Mouse (Mus musculus) WW6 (cell line): Measurements from ENCODE around the gene Itpr1.

Experiments
- DNase-seq: peaks from one replicate; pipeline ENCODE4 v3.0.0-alpha.2; 2013; ENCODE audit warnings: low read depth, low spot score

The Itpr1 gene

DNA sequence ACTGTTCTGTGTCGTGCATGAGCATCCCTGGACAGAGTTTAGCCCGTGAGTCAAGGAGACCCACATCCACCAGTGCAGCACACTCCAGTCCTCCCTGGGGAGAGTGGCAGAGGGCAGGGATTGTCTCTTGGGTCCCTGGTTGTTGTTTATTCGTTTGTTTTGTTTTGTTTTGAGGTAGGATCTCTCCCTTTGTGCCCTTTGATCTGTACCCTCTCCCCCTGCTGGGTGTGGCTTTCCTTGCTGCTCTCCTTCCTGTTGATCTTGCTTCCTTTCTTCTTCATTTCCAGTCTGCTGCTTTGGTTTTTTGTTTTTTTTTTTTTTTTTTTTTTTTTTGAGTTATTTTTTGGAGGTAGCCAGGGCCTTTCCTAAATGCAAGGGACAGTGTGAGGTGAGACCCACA is 299.2 kb downstream of the Itpr1 start:
- DNase-seq: no peak

DNA sequence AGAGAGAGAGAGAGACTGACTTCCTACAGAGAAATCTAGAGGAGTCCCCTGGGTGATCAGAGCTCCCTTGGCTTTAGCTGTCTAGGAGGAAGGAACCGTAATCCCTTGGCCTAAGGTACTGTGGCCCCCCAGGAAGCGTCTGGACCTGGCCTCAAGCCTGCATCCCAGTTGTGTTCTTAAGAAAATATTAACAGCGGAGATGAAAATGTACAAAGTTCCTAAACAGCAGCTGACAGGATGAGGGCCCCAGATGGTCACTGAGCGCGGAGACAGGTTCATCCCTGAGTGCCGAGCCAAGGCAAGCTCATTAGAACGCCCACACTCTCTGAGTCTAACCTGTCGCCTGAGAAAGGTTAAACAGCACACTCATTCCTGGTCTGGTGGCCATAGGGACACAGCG is 300.1 kb downstream of the Itpr1 start:
- no peak for DNase-seq

DNA sequence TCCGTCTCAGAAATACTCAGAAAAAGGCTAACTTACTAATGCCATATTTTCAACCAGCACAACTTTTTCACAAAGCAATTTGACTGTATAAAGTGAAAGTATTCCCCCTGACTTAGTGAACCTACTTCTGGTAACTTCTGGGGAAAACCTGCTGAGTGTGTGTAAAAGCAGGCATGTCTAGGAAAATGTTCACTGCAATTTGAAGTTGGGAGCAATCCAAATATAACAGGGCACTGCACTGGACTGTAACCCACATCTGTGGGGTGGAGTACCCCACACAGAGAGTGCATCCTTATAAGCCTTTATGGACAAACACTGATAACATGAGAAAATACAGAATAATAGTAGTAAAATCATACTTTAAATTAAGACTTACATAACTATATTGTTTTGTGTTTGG is 303.4 kb downstream of the Itpr1 start:
- DNase-seq: no peak

DNA sequence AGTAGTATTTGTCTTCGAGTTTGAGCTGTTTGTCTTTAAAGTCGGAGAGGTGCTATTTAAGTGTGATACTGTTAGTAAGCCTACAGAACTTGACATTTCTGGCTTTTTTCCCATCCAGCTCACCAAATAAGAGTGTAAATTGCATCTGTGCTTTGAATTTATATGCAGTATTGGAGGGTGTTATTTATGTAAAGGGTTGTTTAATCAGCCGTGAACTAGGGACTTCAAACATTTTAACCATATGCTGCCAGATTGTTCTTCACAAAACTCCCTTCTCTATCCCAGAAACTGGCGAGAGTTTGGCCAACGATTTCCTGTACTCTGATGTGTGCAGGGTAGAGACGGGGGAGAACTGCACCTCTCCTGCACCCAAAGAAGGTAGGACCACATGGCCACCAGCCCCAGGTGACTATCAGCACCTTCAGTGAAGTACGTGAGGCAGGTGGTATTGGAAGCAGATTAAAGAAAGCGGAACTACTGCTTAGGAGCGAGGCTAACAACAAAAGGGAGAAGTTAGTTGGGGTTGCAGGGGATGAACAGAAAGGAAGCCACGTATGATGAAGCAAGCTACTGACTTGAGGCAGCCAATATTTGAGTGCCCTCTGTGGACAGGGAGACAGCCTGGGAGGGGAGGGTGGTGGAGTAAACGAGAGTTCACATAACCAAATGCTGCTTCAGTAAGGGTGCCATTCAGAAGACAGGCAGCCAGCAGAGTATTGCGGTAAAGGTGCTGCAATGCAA is 304.5 kb downstream of the Itpr1 start:
- no peak for DNase-seq

DNA sequence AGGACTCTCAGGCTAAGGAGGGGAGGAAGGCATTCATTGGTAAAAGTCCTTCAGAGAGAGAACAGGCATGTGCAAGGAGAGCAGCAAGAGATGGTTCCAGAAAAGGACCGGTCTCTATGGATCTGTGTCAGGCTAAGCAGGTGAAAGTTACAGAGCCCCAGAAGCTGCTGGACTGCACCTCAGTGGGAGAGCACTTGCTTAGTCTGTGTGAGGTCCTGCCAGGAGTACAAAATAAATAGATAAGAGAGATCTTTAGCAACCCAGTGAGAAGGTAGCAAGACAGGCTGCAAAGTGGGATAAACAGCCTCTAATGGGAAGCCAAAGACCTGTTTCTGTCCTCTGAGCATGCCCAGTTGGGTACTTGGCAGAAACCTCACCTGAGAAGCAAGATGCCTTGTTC is 305.1 kb downstream of the Itpr1 start:
- no peak for DNase-seq

DNA sequence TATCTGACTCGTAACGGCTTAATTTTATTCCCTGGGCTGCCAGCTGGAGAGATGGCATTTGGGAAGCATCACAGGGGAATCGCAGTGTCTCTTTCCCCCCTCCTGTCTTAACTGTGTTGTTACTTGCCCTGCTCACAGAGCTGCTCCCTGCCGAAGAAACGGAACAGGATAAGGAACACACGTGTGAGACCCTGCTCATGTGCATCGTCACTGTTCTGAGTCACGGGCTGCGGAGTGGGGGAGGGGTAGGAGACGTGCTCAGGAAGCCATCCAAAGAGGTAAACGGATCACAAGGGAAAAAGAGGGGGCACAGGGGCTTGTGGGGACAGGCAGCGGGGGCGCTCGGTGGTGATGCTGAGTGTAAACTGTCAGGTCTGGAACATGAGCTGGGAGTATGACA is 305.7 kb downstream of the Itpr1 start:
- no peak for DNase-seq

DNA sequence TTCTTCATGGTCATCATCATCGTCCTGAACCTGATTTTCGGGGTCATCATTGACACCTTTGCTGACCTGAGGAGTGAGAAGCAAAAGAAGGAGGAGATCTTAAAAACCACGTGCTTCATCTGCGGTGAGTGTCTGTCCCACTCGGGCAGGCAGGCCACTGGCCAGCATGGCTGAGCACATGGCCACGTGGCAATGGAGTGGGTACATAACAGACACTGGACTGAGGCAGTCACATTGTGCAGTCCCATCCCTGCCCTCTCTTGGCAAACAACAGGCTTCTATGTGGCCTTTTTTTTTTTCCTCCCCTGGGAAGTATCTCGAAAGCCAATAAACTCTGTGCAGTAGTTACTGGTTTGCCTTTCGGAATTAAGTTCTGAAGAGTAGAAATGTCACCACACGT is 306.4 kb downstream of the Itpr1 start:
- DNase-seq: no peak

DNA sequence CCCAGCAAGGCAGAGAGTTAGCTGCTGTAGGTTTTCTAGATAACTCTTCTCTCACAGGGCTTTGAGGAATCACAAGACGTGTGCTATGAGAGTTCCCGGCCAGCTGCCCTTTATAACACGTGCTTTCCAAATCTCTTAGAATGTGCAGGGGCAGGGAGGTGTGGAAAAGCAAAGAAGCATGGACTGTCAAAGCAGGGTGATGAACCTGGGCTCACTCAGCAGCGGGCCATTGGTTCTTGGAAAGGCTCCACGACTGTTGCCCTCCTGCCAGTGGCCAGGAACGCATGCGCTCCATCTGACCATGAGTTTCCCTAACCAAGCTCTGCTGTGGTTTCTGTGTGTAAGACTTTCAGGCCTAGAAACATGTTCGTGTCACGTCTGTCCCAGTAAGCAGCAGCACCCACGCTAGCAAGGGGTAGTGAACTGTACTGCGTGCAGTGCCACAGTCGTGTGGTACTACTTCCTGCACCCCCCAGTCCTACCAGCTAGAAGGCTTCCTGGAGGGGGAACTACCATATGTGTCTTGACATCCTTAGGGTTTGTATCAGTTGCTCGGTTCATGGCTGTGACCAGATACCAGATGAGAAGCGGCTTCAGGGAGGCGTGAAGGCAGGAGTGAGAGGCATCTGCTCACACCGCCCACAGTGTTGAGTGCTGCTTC is 311.2 kb downstream of the Itpr1 start:
- DNase-seq: no peak

DNA sequence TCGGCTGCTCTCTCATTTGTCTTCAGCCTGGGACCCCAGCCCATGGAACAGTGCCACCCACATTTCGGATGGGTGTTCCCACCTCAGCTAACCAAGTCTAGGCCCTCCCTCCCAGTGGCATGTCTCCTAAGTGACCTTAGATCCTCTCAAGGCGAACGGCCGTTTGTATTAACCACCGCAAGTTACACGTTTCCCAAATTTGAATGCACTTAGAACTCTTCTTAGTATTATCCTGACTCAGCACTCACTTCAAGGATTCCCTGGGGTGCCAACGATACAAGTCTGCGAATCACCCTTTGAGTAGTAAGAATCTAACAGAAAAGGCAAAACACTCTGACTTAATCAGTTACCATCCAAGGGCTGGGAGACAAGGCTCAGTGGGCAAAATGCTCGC is 311.7 kb downstream of the Itpr1 start:
- no peak for DNase-seq

DNA sequence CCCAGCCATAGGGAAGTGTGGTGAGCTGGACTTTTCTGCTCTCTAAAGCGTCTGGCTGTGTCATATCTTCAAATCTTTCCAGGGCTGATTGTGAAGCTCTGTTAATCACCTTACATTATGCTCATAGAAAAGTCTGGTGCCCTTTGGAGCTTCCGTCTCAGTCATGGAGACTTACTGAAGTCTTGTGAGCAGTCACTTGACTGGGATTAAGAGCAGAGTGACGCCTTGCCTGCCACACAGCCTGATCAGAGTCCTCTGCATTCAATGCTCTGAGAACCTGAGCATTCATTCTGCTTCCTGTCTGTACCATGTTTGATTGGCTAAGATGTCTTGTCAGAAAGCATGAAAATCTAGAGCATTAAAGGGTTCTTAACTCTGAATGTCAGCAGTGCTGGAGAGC is 314.7 kb downstream of the Itpr1 start:
- no peak for DNase-seq

DNA sequence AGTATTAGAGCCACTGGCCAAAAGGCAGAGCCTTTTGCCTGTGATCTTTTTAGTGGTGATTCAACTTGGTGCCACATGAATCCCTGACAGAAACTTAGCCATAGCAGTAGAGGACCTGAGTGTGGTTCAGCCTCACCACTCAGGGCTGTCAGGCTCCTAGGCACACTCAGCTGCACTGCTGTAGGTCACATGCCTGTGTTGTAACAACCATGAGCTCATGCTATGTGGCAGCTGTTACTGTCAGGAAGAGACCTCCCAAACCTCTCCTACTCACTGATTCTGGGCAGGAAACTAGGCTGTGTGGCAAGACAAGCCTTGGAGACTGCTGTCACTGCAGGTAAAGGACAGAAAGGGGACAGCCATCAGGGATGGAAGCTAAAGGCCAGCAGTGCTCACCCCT is 315.1 kb downstream of the Itpr1 start:
- no peak for DNase-seq

DNA sequence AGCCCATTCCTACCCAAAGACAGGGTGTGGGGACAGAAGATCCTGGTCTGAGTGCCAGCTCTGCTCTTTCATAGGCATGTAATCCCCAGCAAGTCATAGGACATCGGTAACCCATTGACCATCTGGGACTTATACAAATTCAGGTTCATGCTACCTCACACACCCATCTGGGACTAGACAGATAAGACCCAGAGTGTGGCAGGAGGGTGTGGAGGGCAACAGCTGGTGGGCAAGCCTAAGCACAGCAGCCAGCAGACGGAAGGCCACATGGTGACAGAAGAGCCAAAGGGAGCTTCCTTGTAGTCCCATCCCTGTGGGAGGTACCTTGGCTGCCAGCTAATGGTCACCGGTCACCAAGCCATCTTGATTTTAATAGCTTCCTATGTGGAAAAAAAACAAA is 316.3 kb downstream of the Itpr1 start:
- no peak for DNase-seq

DNA sequence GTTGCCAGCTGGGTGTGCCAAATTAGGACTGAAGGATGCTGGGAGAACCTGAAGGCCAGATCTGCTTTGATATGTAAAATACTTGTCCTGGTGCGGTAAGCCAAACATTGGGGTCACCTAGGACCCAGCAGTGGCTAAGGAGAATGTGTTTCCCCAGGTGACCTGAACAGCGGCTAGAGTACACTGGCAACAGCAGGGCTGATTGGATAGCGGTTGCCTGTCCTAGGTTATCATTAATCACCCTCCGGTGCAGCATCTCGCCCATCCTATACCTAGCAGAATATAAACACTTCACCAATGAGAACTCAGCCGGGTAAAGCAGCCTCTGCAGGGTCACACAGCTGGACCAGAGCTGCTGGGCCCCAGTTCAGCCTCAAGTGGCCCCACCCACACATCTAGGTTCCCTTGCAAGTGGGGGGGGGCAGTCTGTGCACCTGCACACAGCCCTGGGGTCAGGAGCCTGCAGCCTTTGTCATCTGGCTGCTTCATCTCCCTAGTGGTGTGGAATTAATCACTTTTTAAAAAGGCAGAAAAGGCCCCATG is 318.0 kb downstream of the Itpr1 start:
- no peak for DNase-seq

DNA sequence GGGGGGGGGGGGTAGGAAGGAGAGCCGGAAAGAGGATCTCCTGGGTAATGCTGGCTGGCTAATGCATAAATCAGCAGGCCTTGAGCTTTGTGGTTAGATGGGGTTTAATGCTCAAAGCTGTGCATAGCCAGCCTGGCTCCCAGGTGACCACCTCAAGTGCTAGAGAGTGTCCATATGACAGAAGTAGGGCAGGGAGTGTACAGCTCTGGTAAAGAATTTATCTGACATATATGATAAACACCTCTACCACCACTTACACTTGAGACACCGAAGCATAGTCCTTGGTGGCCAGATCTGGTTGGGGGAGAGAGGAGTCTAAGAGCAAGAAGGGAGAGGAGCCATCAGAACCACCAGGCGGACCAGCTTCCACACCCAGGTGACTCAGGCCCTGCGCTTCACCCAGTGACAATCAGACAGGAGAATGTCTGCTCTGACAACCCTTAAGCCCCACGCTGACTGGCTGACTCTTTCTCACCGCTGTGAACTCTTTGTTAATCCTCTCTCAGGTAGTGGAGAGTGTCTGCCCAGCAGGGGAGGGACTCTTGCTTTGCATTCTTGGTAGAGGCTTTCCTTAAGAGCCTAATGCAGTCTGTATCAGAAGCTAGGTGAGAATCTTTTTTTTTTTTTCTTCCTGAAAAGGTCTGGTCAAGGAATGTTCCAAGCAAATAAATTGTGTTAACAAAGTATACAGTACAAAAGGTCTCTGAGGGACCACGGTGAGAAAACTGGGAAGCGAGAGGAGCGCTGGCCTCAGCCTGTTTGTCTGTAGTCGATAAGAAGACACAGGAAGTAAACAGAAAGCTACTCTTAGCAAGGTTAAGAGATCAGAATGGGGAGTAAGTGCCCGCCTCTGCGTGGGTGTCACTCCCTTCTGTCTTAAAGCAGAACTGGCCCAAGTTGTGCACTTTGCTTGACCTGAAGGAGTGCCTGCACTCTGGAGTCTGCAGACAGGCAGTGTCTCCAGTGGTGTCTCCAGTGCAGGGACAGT is 318.7 kb downstream of the Itpr1 start:
- peak; percentile 43 for DNase-seq

DNA sequence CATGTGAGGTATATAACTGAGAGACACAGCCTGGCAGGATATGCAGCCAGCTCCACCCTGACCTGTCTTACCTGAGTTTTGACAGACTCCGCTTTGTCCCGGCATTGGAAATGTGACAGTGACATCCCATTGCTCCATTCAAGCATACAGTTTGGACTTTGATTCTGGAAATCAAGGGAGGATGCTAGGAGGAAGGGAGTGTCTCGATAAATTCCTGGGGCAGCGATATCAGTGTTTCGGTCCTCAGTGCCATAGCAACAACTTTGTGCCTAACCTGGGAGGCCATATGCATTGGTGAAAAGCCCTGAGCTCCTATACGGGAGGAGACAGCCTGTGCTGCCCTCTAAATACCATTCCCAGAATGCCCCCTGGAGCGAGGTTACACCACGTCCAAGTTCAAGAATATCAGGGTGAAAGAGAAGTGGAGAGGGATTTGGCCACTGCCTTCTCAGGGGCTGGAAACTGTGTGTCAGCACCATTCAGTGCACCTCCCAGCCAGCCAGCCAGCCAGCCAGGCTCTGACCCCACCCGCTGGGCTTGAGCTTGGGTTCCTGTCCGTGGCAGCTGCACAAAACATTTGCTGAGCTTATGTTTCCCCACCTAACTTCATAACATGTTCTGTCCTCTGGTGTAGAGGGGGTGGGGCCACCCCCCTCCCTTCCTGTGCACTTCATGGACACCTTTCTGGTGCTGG is 319.7 kb downstream of the Itpr1 start:
- DNase-seq: no peak

DNA sequence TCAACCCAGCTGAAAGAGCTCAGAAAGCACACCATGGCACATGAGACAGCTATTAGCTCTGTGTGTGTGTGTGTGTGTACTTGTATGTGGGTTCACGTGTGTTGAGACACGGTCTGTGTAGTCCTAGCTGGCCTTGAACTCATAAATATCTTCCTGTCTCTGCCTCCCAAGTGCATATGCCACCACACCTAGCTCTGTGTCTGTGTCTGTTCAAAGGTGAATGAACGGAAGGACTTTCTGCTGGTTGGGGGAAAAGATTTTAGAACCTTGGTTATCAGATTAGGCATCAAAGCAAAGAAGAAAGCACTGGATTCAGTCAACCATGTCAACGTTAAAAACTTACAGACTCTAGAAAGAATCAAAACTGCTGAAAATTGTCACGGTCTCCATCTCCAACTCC is 321.2 kb downstream of the Itpr1 start:
- no peak for DNase-seq

DNA sequence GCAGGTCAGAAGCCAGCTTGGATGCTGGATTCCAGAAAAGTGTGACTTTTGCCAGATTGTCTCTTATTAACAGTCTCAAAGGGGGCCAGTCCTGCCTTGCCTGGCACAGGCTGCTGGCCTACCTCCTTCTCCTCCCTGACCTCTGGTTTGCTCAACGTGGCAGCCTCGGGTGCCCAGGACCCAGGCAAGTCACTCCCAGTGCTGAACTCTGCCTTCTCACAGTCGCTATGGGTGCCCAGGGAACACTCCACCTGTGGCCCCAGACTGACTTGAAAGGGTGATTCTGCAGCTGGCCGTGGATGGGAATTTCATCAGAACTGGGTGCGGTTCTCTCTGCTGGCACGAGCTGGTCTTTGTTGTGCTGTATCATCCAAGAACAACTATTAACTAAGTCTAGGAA is 321.7 kb downstream of the Itpr1 start:
- no peak for DNase-seq

DNA sequence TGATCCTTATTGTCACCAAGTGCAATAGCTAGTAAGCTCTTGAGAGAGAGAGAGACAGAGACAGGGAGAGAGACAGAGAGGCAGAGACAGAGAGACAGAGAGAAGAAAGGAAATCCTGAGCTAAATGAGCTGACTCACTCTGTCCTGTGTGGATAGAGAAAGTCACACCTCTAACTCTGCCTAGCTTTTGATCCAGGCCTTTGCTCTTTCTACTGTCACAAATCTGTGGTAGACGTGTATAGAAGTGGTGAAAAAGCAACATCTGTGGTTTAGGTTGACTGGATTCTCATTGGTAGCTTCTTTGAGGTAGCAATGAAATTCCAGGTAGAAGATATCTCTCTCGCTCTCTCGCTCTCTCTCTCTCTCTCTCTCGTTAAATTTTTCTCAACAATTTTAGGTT is 322.4 kb downstream of the Itpr1 start:
- no peak for DNase-seq

DNA sequence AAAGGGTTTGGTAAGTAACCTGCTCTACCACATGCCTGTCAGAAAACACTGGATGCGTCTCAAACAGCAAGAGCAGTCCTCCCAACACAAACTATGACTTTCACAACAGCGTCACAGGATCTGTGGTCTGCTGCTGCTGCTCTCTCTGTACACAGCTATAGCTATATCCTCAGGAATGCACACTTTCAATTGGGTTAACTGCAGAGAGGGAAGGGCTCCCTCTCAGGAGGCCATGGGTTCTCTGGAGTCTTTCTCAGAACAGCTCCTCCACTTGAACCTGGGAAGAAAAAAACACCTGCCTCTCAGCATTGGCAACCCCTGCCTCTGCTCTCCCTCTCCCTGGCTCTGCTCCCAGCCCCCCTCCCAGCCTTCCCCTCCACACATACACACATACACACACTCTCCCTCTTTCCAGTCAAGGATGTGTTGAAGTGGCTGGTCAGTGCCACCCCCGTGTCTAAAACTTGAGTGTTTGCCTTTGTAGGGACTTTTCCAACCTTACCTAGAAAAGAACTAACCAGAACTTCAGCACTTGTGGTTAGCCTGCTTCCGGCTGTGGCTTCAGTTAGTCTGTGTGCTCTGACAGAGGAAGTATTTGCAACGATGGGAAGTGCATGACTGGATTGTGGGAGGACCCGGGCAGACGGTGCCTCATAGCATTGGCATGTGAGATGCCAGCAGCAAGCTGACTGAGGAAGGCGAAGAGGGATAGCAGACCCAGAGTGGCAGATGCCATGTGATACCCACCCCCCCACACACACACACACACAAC is 323.8 kb downstream of the Itpr1 start:
- no peak for DNase-seq

DNA sequence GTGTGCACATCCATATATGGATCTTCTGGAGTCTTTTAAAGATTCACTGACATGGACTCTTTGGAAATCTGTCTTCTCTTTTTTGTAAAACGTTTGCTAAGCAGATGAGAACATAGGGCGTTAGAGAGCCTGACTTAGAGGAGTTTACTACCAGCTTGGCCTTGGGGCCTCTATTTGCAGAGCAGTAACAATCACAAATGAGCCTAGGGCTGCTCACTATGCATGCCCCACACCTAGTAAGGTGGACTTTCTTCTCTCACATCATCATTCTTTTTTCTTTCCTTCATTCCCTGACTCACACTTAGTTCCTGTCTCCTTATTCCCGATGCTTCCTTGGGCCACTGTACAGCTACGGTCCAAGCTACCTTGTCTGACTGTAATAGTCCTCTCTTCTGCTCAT is 325.5 kb downstream of the Itpr1 start:
- no peak for DNase-seq

DNA sequence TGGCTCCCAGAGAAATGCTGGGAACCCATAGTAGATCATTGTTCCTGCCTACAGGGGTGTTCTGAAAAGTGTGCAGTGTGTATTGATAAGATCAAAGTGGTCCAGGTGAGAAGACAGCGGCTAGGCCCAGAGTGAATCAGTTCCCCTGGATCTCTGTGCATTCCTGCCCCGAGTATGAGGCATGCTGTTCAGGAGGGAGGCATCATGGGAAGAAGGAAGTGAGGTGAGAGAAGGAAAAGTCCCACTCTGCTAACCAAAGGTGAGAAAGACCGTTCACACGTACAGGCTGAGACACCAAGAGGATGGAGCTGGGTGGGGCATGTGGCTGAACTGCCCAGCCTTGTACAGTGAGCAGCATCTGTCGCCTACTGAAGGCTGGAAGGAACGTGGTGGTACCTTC is 327.5 kb downstream of the Itpr1 start:
- DNase-seq: no peak
